Mouse (Mus musculus) megakaryocyte, embryonic 14.5 days (primary cell): ENCODE measurements around the gene Prkcz.

Experiments used
- FLI1 ChIP-seq: IDR thresholded peaks from 2 replicates; pipeline ENCODE4 v1.6.1; 2012; ENCODE audit warnings: low read length, inconsistent platforms, mixed read lengths
- GATA1 ChIP-seq: IDR thresholded peaks from 3 replicates; pipeline ENCODE4 v1.6.1; 2012; ENCODE audit warnings: mixed read lengths, low read length, inconsistent platforms, borderline replicate concordance

GRCm38 (mm10) chr4:155280768-155281121 is 80.4 kb downstream of the Prkcz start:
- TF ChIP-seq GATA1 (no peak), FLI1 (no peak)
